Mouse (Mus musculus) liver, postnatal 0 days (tissue): ENCODE measurements around the gene Kin.

Experiments used
- CTCF ChIP-seq: sonication (generic); IDR thresholded peaks from 2 replicates; pipeline ENCODE4 v1.5.1; 2016; ENCODE audit warnings: antibody characterized with exemption, low read depth
- EP300 ChIP-seq: IDR thresholded peaks from 2 replicates; pipeline ENCODE4 v1.6.1; 2016; ENCODE audit warnings: antibody characterized with exemption, low read depth, mild to moderate bottlenecking

DNA sequence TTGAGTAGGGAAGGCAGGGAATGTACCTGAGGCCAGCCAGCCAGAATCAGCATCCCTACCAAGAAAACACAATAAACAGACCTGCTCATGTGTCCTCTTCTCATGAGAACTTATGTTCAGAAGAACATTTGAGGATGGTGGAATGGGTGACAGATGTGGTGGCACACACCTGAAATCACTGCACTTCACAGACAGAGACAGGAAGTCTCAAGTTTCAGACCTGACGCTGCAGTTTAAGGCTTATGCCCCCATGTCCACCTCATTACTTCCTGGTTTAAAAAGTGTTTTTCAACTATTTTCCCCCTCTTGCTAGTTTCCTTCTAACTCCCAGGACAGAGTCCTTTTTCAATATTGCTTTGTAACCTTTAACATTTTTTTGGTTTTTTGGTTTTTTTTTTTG is 2.3 kb downstream of the Kin start:
- no peak for TF ChIP-seq EP300
- TF ChIP-seq CTCF = no peak
